Mouse (Mus musculus) layer of hippocampus, adult 2 months (tissue): ENCODE data around the gene Heatr4. TPM values are rescaled to one million over a fixed set of nuclear protein-coding genes. Genes with fewer than 3 reads are reported as not detected.
"Not testable (repeated sequence)": the region's sequence is repeated elsewhere in the genome, so short reads cannot be mapped to it uniquely, and the experiment has no call there.

Experiments
- DNase-seq, 2 experiments: peaks; one replicate each; pipeline ENCODE4 v3.0.0; 2022; ENCODE audit warnings: low spot score in 2 of 2
- H3K27ac ChIP-seq: fragments of 200-600 bp; 2 replicates; pipeline ENCODE4 v1.8.1; 2022
- H3K4me3 ChIP-seq: fragments of 200-600 bp; 2 replicates; pipeline ENCODE4 v1.8.1; 2022; ENCODE audit warnings: mild to moderate bottlenecking
- CTCF ChIP-seq: fragments of 200-600 bp; conservative IDR thresholded peaks from 2 replicates; pipeline ENCODE4 v1.8.1; 2022; ENCODE audit warnings: antibody characterized with exemption, mild to moderate bottlenecking, moderate library complexity
- total RNA-seq, 2 experiments: library from RNA; stranded (reverse); gene quantifications; 2 replicates each; pipeline ENCODE4 v1.2.3; 2021

Heatr4 gene
- total RNA-seq, 2 experiments from 2014 or later = not detected

DNA sequence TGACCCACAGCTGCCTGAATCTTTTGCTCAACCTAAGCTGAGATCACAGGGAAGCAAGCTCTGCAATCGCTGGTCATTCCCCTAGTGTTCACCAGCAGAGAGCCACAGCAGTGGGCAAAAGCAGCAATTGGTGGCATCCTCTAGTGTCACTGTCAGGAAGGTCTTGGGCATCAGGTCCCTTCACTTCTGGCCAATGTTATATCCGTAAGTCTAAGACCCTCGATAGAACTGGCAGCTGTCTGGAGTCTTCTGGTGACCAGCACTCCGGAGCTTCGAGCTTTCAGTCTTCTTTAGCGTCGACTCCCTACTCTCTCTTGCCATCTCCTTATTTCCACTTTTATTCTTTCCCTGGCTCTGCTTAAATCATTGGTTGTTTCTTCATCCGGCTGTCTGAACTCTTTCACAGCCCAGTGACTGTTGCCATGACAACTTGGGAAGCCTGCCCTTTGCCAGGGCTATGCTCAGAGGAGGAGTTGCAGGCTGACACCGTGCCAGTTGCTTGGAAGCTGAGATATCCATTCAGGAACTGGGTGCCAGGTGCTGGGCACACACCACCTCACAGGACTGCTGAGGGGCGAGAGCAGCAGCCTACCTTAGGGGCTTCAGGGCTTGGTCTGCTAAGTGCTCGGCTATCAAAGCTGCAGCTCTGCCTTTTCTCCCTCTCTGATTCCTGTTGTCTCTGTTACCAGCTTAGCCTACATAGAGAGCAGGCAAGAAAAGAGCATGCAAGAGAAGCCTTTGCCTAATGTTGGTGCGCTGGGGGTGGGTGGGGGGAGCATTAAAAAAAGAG, 26.8 kb upstream of the Heatr4 start:
- Histone ChIP-seq H3K27ac (peak overlapping the region; percentile 84), H3K4me3 (peak overlapping the region; percentile 17; the same call in 1 of the 2 replicates)
- DNase-seq = peak; percentile 58 to 72
- TF ChIP-seq CTCF = no peak

DNA sequence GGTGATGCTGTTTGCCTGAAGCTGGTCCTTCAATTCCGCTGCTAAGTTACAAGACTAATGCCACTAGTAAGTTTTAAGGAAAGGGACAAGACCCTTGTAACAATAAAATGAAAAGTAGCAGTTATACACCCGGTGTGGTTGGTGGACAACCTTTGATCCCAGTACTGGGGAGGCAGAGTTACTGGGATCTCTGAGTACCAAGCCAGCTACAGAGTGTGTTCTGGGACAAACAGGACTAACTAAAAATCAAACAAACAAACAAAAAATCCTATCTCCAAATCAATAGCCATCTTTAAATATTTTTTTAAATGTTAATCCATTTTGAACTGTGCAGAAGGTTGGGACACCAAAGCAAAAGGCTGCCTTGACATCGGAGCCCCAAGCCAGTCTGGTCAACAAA, 25.5 kb upstream of the Heatr4 start:
- Histone ChIP-seq H3K4me3 (peak overlapping the region; percentile 60), H3K27ac (peak overlapping the region; percentile 84)
- no peak for TF ChIP-seq CTCF
- no peak for DNase-seq

DNA sequence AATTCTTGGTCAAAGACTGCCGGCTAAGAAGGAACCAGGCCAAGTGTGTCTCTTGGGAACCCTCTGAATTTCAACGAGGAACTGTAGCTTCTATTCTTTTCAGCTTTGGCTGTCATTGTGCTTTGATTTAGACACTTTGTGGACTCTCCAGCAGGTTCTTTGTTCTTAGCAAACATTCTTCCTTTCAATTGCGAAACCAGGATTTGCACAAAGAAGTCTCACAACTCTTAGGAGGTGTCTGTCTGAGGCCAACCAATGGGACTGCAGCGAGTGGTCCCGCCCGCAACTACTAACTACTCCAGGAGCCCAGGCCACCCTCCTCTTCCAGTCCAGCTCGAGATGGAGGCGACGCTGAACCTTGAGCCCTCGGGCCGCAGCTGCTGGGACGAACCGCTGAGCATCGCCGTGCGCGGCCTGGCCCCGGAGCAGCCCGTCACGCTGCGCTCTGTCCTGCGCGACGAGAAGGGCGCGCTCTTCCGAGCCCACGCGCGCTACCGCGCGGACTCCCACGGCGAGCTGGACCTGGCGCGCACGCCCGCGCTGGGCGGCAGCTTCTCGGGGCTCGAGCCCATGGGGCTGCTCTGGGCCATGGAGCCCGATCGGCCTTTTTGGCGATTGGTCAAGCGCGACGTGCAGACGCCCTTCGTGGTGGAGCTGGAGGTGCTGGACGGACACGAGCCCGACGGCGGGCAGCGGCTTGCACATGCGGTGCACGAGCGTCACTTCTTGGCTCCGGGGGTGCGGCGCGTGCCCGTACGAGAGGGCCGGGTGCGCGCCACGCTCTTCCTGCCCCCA, 24.7 kb upstream of the Heatr4 start, which contains the start of gene Acot1:
Gene Acot1 (plus strand): TSS at position 320 of the 795 bp plus-strand sequence.
- peak within 1 kb of the TSS; percentile 60 for H3K4me3 ChIP-seq
- 0 out of 2 replicates have a peak, but pooled peaks have one; percentile 16 for TF ChIP-seq CTCF
- H3K27ac ChIP-seq = peak within 1 kb of the TSS; percentile 84
- DNase-seq = peak; percentile 49 to 70

DNA sequence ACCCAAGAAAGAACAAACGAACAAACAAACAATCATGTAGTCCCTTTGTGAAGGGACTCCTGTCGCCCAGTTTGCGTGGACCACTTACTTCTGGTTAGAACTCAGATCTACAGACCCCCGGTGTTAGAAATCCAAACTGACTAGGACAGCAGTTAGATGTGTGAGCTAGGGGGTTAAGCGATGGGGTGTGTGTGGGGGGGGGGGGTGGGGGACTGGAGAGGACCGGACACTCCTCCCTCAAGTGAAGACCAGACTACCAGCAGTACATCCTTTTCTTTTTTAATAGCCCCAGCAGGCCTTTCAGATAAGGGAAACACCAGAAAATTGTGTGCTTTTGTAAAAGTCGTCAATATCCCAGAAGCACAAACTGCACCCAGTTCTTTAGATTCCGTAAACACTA, 24.1 kb upstream of the Heatr4 start:
- TF ChIP-seq CTCF = no peak
- H3K4me3 ChIP-seq = peak overlapping the region; percentile 60
- no peak for DNase-seq
- peak overlapping the region; percentile 84 for H3K27ac ChIP-seq

DNA sequence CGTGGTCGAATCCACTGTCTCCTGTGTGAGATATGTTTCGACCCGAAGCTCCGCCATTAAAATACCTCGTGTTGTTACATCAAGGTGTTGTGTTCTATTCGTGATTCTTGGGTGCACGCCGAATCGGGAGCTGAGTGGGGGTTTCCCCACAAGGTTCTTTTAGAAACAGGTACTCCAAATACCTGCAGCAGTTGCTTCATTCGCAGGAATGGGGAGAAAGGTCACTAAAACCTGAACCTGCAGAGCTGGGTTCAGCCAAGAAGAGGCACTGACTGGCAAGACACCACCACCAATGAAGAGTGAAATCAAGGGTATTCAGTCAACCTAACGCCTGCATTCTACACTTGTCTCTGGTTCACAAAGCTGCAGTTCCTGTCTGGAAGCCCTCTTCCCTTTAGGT, 23.6 kb upstream of the Heatr4 start:
- Histone ChIP-seq H3K4me3 (no peak overlapping the region), H3K27ac (no peak overlapping the region)
- DNase-seq = no peak
- TF ChIP-seq CTCF = no peak

DNA sequence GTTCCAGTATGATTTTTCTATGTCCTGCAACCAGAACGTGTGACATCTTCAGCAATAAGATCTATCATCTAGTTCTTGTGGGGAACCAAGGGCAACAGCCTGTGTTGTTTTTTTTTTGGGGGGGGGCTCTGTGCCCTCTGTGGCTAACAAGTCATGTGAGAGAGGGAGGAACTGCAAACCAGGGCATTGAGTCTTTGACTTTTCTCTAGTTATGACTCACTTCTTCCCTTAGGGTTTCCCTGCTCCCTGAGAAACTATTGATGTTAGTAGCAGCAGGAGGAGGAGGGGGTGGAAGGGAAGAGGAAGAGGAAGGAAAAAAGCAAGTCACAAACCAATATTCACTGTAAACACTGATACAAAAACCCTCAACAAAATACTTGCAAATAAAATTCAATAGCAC, 19.2 kb upstream of the Heatr4 start:
- Histone ChIP-seq H3K27ac (no peak overlapping the region), H3K4me3 (no peak overlapping the region)
- TF ChIP-seq CTCF = no peak
- DNase-seq = no peak

DNA sequence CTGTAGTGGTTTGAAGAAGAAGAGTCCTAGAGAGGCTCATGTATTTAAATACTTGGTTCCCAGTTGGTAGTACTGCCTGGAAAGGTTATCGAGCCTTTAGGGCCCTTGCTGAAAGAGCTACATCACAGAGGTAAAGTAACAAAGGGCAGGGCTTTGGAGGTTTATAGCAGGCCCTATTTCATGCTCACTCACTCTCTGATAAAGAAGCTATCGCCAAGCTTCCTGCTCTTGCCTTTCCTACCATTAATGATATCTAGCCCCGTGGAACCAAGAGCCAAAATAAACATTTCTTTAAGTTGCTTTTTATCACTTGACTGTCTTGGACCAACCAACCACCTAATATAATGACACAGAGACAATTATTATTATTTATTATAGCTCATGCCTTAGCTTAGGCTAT, 15.8 kb upstream of the Heatr4 start:
- TF ChIP-seq CTCF = no peak
- DNase-seq = no peak
- Histone ChIP-seq H3K4me3 (no peak overlapping the region), H3K27ac (no peak overlapping the region)

DNA sequence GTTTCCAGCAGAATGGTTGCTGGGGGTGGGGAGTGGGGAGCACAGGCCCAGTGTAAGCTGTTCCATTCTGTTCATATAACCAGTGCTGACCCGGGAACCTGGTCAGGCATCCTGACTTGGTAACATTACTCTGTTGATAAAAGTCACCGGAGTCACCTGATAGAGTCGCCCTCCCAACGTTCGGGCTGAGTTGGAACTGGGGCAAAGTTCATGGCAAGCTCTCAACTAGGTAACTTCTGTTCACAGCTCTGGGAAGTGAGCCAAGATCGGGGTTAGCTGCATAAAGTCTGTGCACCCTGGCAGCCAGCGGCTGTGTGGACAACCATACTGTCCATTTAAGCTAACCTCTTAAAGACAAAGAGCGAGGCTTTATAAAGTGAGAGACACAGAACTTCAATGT, 14.6 kb upstream of the Heatr4 start:
- H3K4me3 ChIP-seq = not testable (repeated sequence)

DNA sequence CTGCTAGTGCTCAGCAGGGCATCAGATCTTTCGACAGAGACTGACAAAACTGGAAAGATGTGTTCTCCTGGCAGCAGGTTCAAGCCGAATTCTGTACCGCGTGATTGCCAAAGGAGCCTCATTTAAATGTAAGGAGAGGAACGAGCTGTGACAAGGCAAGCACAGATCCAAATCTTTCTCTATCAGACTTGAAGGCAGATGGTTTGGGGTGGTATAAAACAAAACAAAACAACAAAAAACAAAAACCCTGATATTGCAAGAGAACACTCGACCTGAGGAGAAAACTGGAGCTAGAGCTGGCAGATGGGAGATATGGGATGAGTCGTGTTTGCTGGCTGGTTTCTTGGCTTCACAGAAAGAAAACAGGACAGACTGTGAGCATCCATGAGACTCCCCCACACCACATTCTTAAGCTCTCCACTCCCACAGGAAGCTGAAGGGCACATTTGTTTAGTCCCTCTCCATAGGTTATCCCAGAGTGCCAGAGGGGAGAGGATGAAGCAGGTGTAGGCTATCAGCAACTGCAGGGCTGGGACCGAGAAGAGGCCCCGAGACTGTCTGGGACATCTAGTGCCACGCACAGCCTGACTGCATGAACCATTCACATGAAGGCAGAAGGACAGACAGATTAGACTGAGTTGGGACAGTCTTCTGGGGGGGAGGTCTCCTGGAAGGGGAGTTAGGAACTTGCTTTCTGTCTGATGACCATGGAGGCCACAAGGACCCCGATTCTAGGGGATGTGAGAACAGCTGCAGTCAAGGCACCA, 13.9 kb upstream of the Heatr4 start:
- Histone ChIP-seq H3K27ac (peak overlapping the region; percentile 84), H3K4me3 (no peak overlapping the region)
- no peak for TF ChIP-seq CTCF
- peak in 1 of 2 experiments; percentile 45 for DNase-seq

More for the DNA sequence above, 14.6 kb upstream of the Heatr4 start:
- DNase-seq, H3K27ac ChIP-seq: not testable (repeated sequence)

DNA sequence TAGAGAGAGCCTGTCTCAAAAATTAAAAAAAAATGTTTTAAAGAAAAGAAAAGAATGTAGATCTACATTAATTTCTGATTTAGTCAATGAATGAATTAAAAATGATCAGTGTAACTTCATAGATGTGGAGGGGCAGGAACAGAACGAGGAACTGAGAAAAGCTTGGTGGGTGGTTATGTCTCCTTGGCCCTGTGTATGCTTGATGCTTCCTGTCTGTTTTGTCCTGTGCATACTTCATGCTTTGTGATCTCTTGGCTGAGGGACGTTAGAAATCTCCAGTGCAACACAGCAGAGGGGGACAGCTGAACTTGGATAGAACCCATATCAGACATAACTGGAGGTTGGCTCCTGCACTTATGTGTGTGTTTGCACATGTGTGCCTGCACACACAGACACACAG, 12.6 kb upstream of the Heatr4 start:
- no peak for DNase-seq
- no peak for TF ChIP-seq CTCF
- H3K27ac ChIP-seq = peak overlapping the region; percentile 36; the same call in 1 of the 2 replicates
- no peak overlapping the region for H3K4me3 ChIP-seq

DNA sequence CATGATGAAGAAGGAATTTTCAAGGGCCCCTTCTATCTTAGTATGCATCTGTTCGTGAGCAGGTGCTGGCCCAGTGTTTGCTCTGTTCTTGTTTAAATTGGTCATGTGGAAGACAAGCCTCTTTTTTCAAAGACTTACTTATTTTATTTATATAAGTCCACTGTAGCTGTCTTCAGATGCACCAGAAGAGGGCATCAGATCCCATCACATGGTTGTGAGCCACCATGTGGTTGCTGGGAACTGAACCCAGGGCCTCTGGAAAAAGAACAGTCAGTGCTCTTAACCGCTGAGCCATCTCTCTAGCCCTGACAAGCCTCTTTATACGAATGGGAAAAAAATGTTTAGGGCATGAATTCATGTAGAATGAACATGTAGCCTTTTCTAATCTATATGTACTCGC, 4.7 kb upstream of the Heatr4 start:
- Histone ChIP-seq H3K27ac (no peak overlapping the region), H3K4me3 (no peak overlapping the region)
- no peak for DNase-seq
- peak; percentile 51 for TF ChIP-seq CTCF

DNA sequence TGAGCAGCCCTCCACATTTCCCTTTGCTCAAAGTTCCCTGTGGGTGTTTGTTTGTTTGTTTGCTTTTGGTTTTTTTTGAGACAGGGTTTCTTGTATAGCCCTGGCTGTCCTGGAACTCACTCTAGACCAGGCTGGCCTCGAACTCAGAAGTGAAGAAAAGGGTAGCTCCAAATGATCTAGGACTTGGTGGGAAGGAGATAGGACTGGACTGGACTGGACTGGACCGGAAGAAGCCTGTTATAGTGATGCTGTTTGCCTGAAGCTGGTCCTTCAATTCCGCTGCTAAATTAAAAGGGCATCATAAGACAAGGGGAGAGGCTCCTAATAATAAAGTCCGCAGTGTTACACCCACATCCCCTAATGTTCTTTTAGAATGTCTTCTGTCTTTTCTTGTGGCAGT, 3.8 kb upstream of the Heatr4 start:
- TF ChIP-seq CTCF = no peak
- Histone ChIP-seq H3K27ac (peak overlapping the region; percentile 96), H3K4me3 (peak overlapping the region; percentile 77)
- no peak for DNase-seq
